In the genomic region with DNA sequence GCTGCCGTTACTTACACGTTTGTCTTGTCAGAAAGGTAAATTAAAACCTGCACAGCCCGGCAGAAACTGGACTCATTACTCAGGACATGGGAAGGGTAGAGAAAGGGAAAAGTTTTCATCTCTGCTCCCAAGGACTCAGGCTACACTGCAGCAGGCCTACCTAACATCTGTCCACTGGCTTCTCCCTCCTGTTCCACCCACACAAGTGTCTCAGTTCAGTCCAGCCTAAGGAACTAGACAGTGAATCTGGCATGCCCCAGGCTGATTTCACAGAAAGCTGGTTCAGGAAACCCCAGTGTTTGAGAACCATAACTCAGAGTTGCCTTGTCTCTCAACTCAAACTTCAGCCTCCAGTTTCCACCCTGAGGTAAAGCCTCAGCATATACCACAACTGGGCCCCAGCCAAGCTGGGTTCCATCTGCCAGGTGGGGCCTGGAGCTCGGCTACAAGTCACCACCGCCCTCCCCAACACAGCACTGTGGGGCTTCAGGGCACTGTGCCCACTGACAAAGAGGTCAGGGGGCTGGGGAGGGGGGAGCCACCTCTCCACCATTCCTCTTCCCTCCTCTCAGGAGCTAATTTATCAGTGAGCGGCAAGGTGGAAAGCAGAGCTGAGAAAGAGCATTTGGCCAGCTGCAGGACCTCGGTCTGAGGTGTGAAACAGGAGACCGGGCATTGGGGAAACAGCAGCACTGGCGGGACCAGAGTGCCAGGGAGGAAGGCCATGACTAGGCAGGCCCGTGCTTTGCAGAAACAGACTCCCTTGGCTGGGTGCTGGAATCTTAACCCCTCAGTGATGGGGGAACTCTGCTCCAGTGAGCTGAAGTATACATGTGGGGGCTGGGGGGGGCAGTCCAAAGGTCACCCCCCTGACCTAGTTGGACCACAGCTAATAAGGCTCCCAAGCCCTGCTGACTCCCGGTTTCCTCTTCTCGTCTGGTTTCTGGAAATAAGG, we compare ENCODE assay signal across 8 mouse cellular contexts. TPM values are rescaled to one million over a fixed set of nuclear protein-coding genes. Genes with fewer than 3 reads are reported as not detected.
DNase-seq lines count a peak whose midpoint lies in the region; ATAC-seq and TF ChIP-seq lines count a peak whose summit lies in the region.

No protein-coding gene starts in this region.

- no peak for TF ChIP-seq CTCF in left cerebral cortex, adult 2 months (IDR thresholded peaks at IDR 0.05)

- H3K4me1 ChIP-seq in hindbrain, embryonic 15.5 days (replicated peaks) = peaks cover 19% of the 10 kb centered on the region
- H3K4me1 ChIP-seq in liver, embryonic 12.5 days = peaks cover 84% of the 10 kb centered on the region

- no peaks in the 10 kb centered on the region for H3K27me3 ChIP-seq in hindbrain, embryonic 15.5 days
- no peaks in the 10 kb centered on the region for H3K27me3 ChIP-seq in liver, embryonic 12.5 days (replicated peaks)

- H3K4me3 ChIP-seq in left cerebral cortex, adult 2 months = no peak overlapping the region
- no peak overlapping the region for H3K4me3 ChIP-seq in hindbrain, embryonic 15.5 days
- no peak overlapping the region for H3K4me3 ChIP-seq in liver, embryonic 12.5 days

- H3K4me2 ChIP-seq in hindbrain, embryonic 15.5 days = no peak overlapping the region
- H3K4me2 ChIP-seq in liver, embryonic 12.5 days = no peak overlapping the region

- no peak for ATAC-seq in hindbrain, embryonic 15.5 days (ENCODE audit: low FRiP score, low read depth)
- ATAC-seq in liver, embryonic 12.5 days = no peak

- 59% methylated on average over 12 of the region's 12 CpGs for WGBS in hindbrain, embryonic 15.5 days
- 53% methylated on average over 12 of the region's 12 CpGs for WGBS in liver, embryonic 12.5 days (ENCODE audit: insufficient replicate concordance)

- H3K9ac ChIP-seq in hindbrain, embryonic 15.5 days = no peak overlapping the region
- no peak overlapping the region for H3K9ac ChIP-seq in liver, embryonic 12.5 days

- H3K9me3 ChIP-seq in hindbrain, embryonic 15.5 days = no peaks in the 10 kb centered on the region
- H3K9me3 ChIP-seq in liver, embryonic 12.5 days (replicated peaks) = no peaks in the 10 kb centered on the region

- no peaks in the 10 kb centered on the region for H3K36me3 ChIP-seq in hindbrain, embryonic 15.5 days
- no peaks in the 10 kb centered on the region for H3K36me3 ChIP-seq in liver, embryonic 12.5 days

- intact Hi-C loops in left cerebral cortex, adult 2 months (cut with DNase I) = loop anchor here (5.0 kb wide), 1 partner anchor 42 kb away; no protein-coding TSS in a partner anchor

- no peak for DNase-seq in left cerebral cortex, adult 2 months (ENCODE audit: extremely low spot score in 1 of 2, low spot score in 2 of 2)
- no peak for DNase-seq in left cerebral cortex, adult 9 months (ENCODE audit: low spot score in 2 of 2)
- DNase-seq in cerebellum, postnatal 36 days = peak; percentile 35 to 46
- DNase-seq in yolk sac, embryonic 10.5 days (ENCODE audit: low spot score) = peak; percentile 83
- no peak for DNase-seq in urinary bladder, postnatal 25 days (ENCODE audit: low spot score)
- no peak for DNase-seq in left cerebral cortex, adult 18-20 months (ENCODE audit: low spot score in 2 of 2)

- peak overlapping the region; percentile 75 for H3K27ac ChIP-seq in left cerebral cortex, adult 2 months
- H3K27ac ChIP-seq in hindbrain, embryonic 15.5 days (replicated peaks) = 0 out of 2 replicates have a peak overlapping the region, but pooled peaks have one; percentile 17
- H3K27ac ChIP-seq in liver, embryonic 12.5 days = peak overlapping the region; percentile 32; the same call in 1 of the 2 replicates

RNA-seq across cellular contexts. Expression of gene Ypel2, which starts 34.5 kb away (rescaled TPM):
- 10 to 100 TPM; 42.8 to 45.5 TPM for total RNA-seq in left cerebral cortex, adult 2 months (2021)
- polyA plus RNA-seq in hindbrain, embryonic 15.5 days (2015; fragmentation: Nextera tagmentation; extraction: Ambion mirVana) = 4.2 and 5.1 TPM in 2 replicates
- 1.3 and 1.4 TPM in 2 replicates for polyA plus RNA-seq in liver, embryonic 12.5 days (2016; fragmentation: Nextera tagmentation; extraction: Ambion mirVana)
- total RNA-seq in left cerebral cortex, adult 18-20 months (2021) = 10 to 100 TPM; 46.1 to 46.4 TPM

Comparison
In these comparisons a context has a peak if more than half of its experiments do, and no peak if none do; other contexts are left out.
1. DNase-seq: peak in cerebellum, postnatal 36 days (2 of 2) and yolk sac, embryonic 10.5 days (single experiment); none in left cerebral cortex, adult 2 months (0 of 2), left cerebral cortex, adult 9 months (0 of 2), urinary bladder, postnatal 25 days (single experiment) and left cerebral cortex, adult 18-20 months (0 of 2).
2. H3K27ac ChIP-seq: peak in every context shown above with its lines; median percentile 75 in left cerebral cortex, adult 2 months; 32 in liver, embryonic 12.5 days; 17 in hindbrain, embryonic 15.5 days.